Mouse (Mus musculus): ENCODE results near the gene Lima1. TPM values are rescaled to one million over a fixed set of nuclear protein-coding genes. Genes with fewer than 3 reads are reported as not detected.
"Not testable (repeated sequence)": the region's sequence is repeated elsewhere in the genome, so short reads cannot be mapped to it uniquely, and the experiment has no call there.

Lima1 gene
- total RNA-seq, 2 experiments from 2014 or later: 9.9 to 11.0 TPM

DNA sequence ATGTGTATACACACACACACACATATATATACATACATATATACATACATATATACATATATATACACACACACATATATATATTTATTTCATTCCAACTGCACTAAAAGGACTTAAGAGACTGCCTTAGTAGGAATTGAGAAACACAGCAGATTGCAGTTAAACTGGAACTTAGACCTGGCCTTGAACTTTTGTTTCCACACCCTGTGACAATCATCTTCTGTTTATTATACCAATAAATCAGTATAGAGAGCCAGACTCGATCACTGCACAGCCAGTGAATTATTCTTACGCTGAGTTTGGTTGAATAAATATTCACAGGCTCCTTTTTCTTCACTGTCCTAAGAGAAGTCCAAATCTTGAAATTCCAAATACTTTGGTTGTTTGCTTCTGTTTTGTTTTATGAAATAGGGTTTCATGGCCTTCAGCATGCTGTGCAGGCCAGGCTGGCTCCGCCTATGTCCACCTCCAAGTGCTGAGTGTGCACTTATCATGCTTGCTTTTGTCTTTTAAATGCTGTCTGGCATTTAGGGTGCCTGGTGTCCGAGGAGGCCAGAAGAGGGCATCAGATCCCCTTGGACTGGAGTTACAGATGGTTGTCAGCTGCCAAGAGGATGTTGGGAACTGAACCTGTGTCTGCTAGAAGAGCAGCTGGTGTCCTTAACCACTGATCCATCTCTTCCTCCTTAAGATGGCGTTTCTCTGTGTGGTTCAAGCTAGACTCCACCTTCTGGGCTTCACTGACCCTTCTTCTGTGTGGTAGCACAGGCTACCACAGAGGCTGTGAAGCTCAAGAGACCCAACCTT is 41.4 kb downstream of the Lima1 start:
- intact Hi-C loops (cut with DNase I): no loop called here
- TF ChIP-seq CTCF (IDR thresholded peaks at IDR 0.05): no peak
- Histone ChIP-seq H3K27ac (no peak overlapping the region), H3K4me3 (no peak overlapping the region)
- no peak for DNase-seq (ENCODE audit: extremely low spot score in 1 of 2, low spot score in 2 of 2)

GRCm38 (mm10) chr15:99831535-99831934 is 43.7 kb downstream of the Lima1 start:
- intact Hi-C loops (cut with DNase I): no loop called here
- Histone ChIP-seq H3K4me3 (no peak overlapping the region), H3K27ac (no peak overlapping the region)
- TF ChIP-seq CTCF (IDR thresholded peaks at IDR 0.05): no peak
- no peak for DNase-seq (ENCODE audit: extremely low spot score in 1 of 2, low spot score in 2 of 2)

GRCm38 (mm10) chr15:99828061-99828460 is 47.2 kb downstream of the Lima1 start:
- no peak overlapping the region for H3K4me3 ChIP-seq
- no peak for TF ChIP-seq CTCF (IDR thresholded peaks at IDR 0.05)
- no peak overlapping the region for H3K27ac ChIP-seq
- DNase-seq (ENCODE audit: extremely low spot score in 1 of 2, low spot score in 2 of 2): no peak
- intact Hi-C loops (cut with DNase I): no loop called here

DNA sequence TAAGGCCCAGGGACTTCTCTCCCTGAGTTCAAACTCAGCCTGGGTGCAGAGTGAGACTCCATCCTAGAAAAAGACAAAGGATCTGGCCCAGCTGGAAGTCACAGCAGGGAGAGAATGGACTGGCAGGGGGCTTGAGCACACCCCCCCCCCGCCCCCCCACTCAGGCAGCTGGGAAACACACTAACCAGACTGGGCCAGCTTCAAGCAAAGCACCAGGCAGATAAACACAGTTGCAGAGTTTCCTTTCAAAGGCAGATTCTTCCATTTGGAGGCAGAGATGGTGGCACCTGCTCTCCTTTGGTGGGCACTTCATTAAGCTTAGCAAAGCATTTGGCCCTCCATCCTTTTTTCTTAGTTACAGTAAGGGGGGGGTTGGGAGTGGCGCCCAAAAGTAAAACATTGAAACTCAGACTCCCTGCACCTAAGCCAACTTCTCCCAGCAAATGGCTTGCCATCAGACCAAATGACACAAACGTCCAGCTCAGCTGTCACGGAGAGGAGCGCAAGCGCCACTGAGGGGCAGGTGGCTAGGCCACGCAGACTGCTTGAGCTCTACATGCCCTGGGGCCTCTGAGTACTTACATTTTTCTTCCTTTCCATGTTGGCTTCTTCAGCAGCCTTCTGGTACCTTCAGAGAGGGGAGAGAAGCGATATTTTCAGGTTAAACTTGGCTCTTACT is 48.9 kb downstream of the Lima1 start:
- intact Hi-C loops (cut with DNase I): no loop called here
- no peak overlapping the region for H3K27ac ChIP-seq
- H3K4me3 ChIP-seq: no peak overlapping the region
- TF ChIP-seq CTCF (IDR thresholded peaks at IDR 0.05): no peak
- DNase-seq (ENCODE audit: extremely low spot score in 1 of 2, low spot score in 2 of 2): no peak

DNA sequence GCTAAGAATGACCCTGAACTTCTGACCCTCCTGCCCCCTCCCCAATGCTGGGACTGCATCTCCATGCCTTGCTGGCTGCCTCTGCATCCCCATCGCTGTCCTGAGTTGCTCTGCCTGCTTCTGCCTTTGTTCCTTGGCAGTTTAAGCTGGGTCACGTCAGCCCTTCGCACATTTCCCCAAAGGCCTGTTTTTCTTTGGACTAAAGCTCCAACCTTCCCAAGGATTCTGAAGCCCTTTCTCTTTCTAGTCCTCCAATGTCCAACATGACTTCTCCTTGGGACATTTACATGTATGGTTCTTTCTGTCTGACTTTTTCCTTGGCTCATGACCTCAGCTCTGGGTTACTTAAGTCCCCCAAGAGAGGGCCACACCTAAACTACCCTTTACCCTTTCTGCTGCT is 50.0 kb downstream of the Lima1 start:
- no peak for TF ChIP-seq CTCF (IDR thresholded peaks at IDR 0.05)
- Histone ChIP-seq H3K27ac (no peak overlapping the region), H3K4me3 (no peak overlapping the region)
- intact Hi-C loops (cut with DNase I): no loop called here
- DNase-seq (ENCODE audit: extremely low spot score in 1 of 2, low spot score in 2 of 2): no peak

DNA sequence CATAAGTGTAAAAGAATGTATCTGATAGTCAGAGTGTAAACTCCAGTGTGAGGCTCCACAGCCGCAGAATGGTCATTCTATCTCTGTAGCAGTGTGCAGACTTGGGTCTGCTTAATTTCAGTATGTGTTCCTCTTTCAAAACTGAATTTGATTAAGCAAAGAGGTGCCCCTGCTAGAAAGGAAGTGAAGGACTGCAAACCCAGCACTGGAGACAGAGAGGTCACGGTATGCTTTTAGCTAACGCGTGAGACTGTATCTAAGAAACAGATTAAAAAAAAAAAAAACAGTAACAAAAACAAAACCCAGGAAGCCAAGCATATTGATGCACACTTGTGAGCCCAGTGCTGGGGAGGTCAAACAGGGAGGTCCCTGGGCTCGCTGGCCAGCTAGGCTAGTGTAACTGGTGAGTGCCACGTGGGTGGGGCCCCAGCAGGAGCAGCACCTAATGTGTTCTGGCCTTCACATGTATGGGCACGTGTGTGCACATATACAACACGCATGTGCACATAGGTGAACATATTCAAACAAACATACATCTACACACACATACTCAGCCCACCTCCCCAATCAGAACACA is 51.8 kb downstream of the Lima1 start:
- no peak for TF ChIP-seq CTCF (IDR thresholded peaks at IDR 0.05)
- intact Hi-C loops (cut with DNase I): no loop called here

DNA sequence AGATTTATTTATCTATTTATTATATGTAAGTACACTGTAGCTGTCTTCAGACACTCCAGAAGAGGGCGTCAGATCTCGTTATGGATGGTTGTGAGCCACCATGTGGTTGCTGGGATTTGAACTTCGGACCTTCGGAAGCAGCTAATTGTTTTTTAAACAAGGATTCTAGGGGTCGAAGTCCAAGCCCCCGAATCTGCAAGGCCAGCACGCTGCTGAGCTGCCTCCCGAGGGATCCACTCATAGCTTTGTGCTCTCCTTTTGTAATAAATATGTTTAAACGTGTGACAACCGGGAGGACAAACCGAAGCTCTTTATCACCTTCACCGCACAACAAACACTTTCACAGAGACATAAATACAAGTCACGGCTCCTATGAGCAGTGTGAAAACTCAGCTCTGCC is 52.8 kb downstream of the Lima1 start:
- DNase-seq (ENCODE audit: extremely low spot score in 1 of 2, low spot score in 2 of 2); intact Hi-C loops (cut with DNase I); H3K27ac ChIP-seq; H3K4me3 ChIP-seq: not testable (repeated sequence)

More for the DNA sequence above, 51.8 kb downstream of the Lima1 start:
- no peak overlapping the region for H3K4me3 ChIP-seq
- H3K27ac ChIP-seq: no peak overlapping the region
- no peak for DNase-seq (ENCODE audit: extremely low spot score in 1 of 2, low spot score in 2 of 2)

DNA sequence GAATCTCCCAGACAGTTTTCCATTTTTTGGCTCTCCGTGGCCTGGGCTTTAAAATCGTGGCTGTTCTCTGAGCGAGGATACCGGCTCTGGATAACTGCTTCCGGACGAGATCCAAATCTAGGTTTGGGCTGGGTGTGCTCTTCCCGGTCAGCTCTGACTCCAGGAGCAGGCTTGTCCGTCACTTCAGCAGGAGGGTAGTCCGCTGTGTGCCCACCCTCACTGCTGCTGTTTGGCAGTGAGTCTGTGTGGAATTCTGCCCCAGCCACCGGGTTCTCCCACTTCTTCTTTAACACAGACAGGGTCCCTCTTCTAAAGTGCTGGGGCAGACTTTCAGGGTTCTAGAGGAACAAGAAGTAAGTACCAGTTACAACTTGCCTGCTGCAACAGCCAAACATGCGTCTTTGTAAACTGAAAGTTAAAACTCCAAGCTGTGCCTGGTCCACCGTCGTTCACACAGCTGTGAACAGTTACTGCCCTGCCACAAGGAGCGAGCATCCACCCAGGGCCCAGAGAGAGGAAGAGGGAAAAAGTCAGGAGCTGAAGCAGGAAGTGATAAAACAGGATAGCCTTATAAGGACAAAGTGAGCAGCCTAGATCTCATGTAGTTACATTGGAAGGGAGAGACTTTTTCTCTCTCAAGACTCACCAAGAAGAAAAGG is 55.5 kb downstream of the Lima1 start:
- Histone ChIP-seq H3K27ac (peak overlapping the region; percentile 72), H3K4me3 (peak overlapping the region; percentile 36)
- no peak for TF ChIP-seq CTCF (IDR thresholded peaks at IDR 0.05)
- intact Hi-C loops (cut with DNase I): no loop called here
- no peak for DNase-seq (ENCODE audit: extremely low spot score in 1 of 2, low spot score in 2 of 2)

GRCm38 (mm10) chr15:99819109-99819440 is 56.2 kb downstream of the Lima1 start:
- intact Hi-C loops (cut with DNase I): no loop called here
- no peak for TF ChIP-seq CTCF (IDR thresholded peaks at IDR 0.05)
- Histone ChIP-seq H3K27ac (peak overlapping the region; percentile 72), H3K4me3 (peak overlapping the region; percentile 36)
- no peak for DNase-seq (ENCODE audit: extremely low spot score in 1 of 2, low spot score in 2 of 2)

GRCm38 (mm10) chr15:99818321-99819108 is 56.7 kb downstream of the Lima1 start:
- Histone ChIP-seq H3K27ac (peak overlapping the region; percentile 72), H3K4me3 (peak overlapping the region; percentile 36)
- intact Hi-C loops (cut with DNase I): no loop called here
- no peak for DNase-seq (ENCODE audit: extremely low spot score in 1 of 2, low spot score in 2 of 2)
- no peak for TF ChIP-seq CTCF (IDR thresholded peaks at IDR 0.05)
